Mouse (Mus musculus) kidney, adult 2 months (tissue): Measurements from ENCODE around the gene Npr1. TPM values are rescaled to one million over a fixed set of nuclear protein-coding genes. Genes with fewer than 3 reads are reported as not detected.

Experiments used
- DNase-seq: peaks from one replicate; pipeline ENCODE4 v3.0.0; 2021
- H3K27ac ChIP-seq: fragments of 200-500 bp; 2 replicates; pipeline ENCODE4 v1.5.1; 2012; ENCODE audit warnings: low read depth, low read length, control low read depth, inconsistent platforms; ENCODE audit not compliant: insufficient read depth
- H3K27me3 ChIP-seq: fragments of 200-500 bp; replicated peaks from 2 replicates; pipeline ENCODE4 v1.6.1; 2012; ENCODE audit warnings: mild to moderate bottlenecking, moderate library complexity, low read length, inconsistent platforms; ENCODE audit not compliant: control insufficient read depth, insufficient read depth
- H3K36me3 ChIP-seq: fragments of 200-500 bp; 2 replicates; pipeline ENCODE4 v1.6.1; 2012; ENCODE audit warnings: mild to moderate bottlenecking, moderate library complexity, low read length, inconsistent platforms; ENCODE audit not compliant: control insufficient read depth, insufficient read depth
- H3K4me1 ChIP-seq: fragments of 200-500 bp; 2 replicates; pipeline ENCODE4 v1.6.1; 2011; ENCODE audit warnings: low read length; ENCODE audit not compliant: control insufficient read depth, insufficient read depth
- H3K4me3 ChIP-seq: fragments of 200-500 bp; 2 replicates; pipeline ENCODE4 v1.5.1; 2011; ENCODE audit warnings: mild to moderate bottlenecking, low read depth, low read length, control low read depth; ENCODE audit not compliant: insufficient read depth
- CTCF ChIP-seq: fragments of 200-500 bp; conservative IDR thresholded peaks from 2 replicates; pipeline ENCODE4 v1.5.1; 2011; ENCODE audit warnings: low read depth, mild to moderate bottlenecking, control low read depth, low read length, moderate library complexity, mixed read lengths; ENCODE audit not compliant: insufficient read depth, insufficient read length
- POLR2A ChIP-seq: fragments of 200-500 bp; IDR thresholded peaks from one replicate; pipeline ENCODE4 v1.6.1; 2011; ENCODE audit warnings: low read depth, low read length, control low read depth
- WGBS: fragments of 180-500 bp; shearing (Covaris S2); methylation state at CpG from one replicate; pipeline ENCODE4 v1.1.7; 2018; 5-methylcytosine and 5-hydroxymethylcytosine counted together
- polyA plus RNA-seq: library from polyadenylated mRNA; depleted of rRNA; stranded (reverse); fragments of >200 nt; gene quantifications from 2 replicates; pipeline ENCODE4 v1.2.3, GENCODE M21; 2012

The Npr1 gene
- polyA plus RNA-seq, 1 experiment: 55.4 TPM

DNA sequence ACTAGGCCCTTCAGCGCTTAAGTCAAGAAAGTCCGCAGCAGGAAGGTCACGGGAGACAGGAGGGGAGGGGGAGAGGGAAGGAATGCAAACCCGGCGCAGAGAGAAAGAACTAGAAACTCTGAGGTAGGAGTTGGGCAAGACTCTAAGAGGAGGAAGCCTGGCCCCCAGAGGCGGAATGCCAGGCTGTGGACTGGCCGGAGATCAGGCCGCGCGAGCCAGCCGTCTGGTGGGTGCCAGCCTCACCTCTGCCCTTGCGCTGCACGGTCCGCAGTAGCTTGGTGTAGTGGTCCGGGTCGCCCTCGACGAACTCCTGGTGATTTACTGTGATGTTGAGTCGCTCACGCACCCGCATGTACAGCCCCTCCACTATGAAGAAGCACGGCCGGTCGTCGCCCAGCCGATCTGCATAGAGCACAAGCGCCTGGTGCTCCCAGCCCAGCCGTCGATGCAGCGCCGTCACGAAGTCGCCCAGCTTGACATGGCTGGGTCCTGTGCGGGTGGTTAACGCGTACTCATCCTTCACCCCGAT is 1.1 kb downstream of the Npr1 start:
- Histone ChIP-seq H3K27me3 (no peaks in the 10 kb centered on the region), H3K4me1 (no peaks in the 10 kb centered on the region), H3K4me3 (peak overlapping the region; percentile 82), H3K27ac (peak overlapping the region; percentile 34), H3K36me3 (no peaks in the 10 kb centered on the region)
- WGBS: 23% methylated on average over 37 of the region's 37 CpGs
- TF ChIP-seq POLR2A: no peak
- no peak for TF ChIP-seq CTCF
- peak; percentile 38 for DNase-seq

DNA sequence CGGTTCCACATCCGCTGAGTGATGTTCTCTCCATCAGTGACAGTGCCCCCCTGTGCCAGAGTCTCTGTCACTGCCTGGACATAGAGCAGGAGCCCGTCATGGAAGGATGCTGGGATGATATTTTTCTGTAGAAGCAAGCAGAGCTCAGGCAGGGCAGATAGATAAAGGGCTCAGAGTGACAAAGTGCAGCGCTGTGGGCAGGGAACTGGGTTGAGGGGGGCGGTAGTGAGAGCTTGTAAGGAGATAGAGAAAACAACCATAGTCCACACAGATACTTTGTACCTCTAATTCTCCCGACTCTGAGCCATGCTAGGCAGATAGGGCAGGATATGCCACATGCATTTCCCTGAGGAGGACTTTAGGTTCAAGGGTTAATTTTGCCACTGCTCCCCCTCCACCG is 3.1 kb downstream of the Npr1 start:
- no peak overlapping the region for H3K4me3 ChIP-seq
- H3K27me3 ChIP-seq: no peaks in the 10 kb centered on the region
- 50% methylated on average over 7 of the region's 7 CpGs for WGBS
- no peaks in the 10 kb centered on the region for H3K36me3 ChIP-seq
- TF ChIP-seq POLR2A (no peak), CTCF (no peak)
- no peak overlapping the region for H3K27ac ChIP-seq
- H3K4me1 ChIP-seq: no peaks in the 10 kb centered on the region
- no peak for DNase-seq

- Histone ChIP-seq H3K4me1 (no peaks in the 10 kb centered on the region), H3K36me3 (no peaks in the 10 kb centered on the region), H3K27me3 (no peaks in the 10 kb centered on the region), H3K4me3 (no peak overlapping the region), H3K27ac (no peak overlapping the region)
- DNase-seq: no peak
- WGBS: 76% methylated on average over 3 of the region's 3 CpGs
- TF ChIP-seq POLR2A (no peak), CTCF (no peak)
These were observed 3.7 kb downstream of the Npr1 start for GRCm38 (mm10) chr3:90461935-90462334.

GRCm38 (mm10) chr3:90460315-90460714 is 5.4 kb downstream of the Npr1 start:
- Histone ChIP-seq H3K27me3 (no peaks in the 10 kb centered on the region), H3K4me1 (no peaks in the 10 kb centered on the region), H3K27ac (no peak overlapping the region; the same call in 1 of the 2 replicates), H3K36me3 (no peaks in the 10 kb centered on the region), H3K4me3 (no peak overlapping the region)
- peak; percentile 30 for DNase-seq
- 68% methylated on average over 5 of the region's 5 CpGs for WGBS
- TF ChIP-seq POLR2A (no peak), CTCF (no peak)

DNA sequence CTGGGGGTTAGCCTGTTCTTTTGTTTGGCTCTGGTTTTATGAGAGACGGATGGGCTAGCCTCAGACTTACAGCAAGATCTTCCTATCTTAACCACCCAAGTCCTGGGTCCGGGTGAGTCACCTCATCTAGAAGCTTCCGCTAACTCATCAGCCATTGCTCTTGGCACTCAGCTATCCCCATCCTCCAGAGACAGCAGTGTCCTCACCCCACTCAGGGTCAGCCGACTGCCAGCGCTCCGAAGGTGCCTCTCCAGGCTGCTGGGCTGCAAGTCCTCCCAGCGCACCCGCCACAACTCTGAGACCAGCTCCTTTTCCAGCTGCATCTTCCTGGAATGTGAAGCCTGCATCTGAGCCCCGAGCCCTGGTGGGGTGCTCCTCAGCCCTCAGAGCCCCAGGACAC is 5.9 kb downstream of the Npr1 start:
- Histone ChIP-seq H3K36me3 (no peaks in the 10 kb centered on the region), H3K4me3 (no peak overlapping the region), H3K27ac (no peak overlapping the region; the same call in 1 of the 2 replicates), H3K4me1 (no peaks in the 10 kb centered on the region), H3K27me3 (no peaks in the 10 kb centered on the region)
- DNase-seq: no peak
- WGBS: 83% methylated on average over 9 of the region's 9 CpGs
- TF ChIP-seq CTCF (no peak), POLR2A (no peak)

DNA sequence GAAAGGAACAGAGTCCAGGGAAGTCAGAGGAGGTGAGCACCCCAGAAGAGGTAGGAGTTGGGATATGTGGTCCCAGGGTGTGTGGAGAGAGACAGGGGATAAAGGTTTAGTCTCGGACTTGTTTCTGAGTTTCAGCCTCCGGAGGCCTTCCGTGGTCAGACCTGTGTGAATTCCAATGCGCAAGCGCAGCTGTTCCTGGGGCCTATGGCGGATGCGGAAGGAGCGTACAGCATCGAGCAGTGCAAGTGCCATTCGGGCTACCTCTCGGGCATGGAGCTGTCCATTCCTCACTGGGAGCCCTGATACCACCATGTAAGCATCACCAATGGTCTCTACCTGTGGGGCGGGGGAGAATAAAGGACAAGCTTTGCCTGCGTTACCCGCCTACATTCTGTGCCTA is 10.7 kb downstream of the Npr1 start:
- no peaks in the 10 kb centered on the region for H3K36me3 ChIP-seq
- no peak overlapping the region for H3K27ac ChIP-seq
- H3K27me3 ChIP-seq: no peaks in the 10 kb centered on the region
- H3K4me1 ChIP-seq: no peaks in the 10 kb centered on the region
- DNase-seq: no peak
- 91% methylated on average over 14 of the region's 14 CpGs for WGBS
- no peak overlapping the region for H3K4me3 ChIP-seq
- no peak for TF ChIP-seq CTCF
- no peak for TF ChIP-seq POLR2A

DNA sequence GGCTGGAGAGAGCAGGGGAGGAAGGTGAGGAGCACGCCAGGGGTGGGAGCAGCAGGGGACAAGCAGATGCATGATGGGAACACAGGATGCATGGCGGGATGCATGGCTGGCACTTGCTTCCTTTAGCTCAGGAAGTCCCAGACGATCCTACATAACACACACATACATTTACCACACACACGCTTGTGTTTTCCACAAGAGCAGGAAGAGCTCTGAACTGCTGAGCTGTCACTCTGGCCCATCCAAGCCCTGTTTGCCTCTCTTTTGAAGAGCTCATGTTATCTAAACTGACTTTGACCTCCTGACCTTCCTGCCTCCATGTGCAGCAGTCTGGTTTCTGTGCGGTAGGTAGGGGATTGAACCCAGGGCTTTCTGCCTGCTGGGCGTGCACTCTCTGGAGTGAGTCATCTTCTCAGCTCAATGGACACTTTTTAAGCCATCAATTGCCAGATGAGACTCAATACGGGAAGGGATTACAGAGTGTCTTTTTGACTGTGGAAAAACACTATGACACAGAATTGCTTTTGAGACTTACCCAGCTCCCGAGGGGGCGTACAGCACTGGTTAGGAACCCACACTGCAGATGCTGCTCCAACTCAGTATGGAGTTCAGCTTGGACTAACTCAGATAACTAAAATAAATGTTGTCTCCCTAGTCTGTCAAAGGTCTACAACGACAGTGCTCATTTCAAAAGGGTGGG is 14.1 kb downstream of the Npr1 start:
- DNase-seq: no peak
- WGBS: 67% methylated on average over 10 of the region's 10 CpGs
- no peak for TF ChIP-seq CTCF
- no peak for TF ChIP-seq POLR2A
- Histone ChIP-seq H3K4me3 (no peak overlapping the region), H3K36me3 (no peaks in the 10 kb centered on the region), H3K4me1 (0 out of 2 replicates have a peak, but pooled peaks cover 4% of the 10 kb centered on the region), H3K27ac (no peak overlapping the region), H3K27me3 (no peaks in the 10 kb centered on the region)
